ENCODE assay signal across 8 mouse cellular contexts in the genomic region with DNA sequence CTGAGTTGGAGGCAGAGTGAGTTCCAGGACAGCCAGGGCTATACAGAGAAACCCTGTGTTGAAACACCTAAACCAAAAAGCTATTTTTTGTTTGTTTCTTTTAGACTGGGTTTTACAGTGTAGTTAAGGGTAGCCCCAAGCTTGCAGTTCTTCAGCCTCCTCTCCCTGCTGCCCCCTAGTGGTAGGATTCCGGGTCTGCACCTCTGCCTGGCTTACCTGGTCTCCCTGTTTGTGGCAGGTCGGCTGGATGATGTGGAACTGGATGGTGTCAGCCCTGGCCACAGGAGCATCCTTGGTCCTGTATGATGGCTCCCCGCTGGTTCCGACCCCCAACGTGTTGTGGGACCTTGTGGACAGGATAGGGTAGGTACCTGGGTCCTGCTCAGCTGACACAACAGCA. TPM values are rescaled to one million over a fixed set of nuclear protein-coding genes. Genes with fewer than 3 reads are reported as not detected.
DNase-seq lines count a peak whose midpoint lies in the region; ATAC-seq and TF ChIP-seq lines count a peak whose summit lies in the region.

No protein-coding gene starts in this region.

- H3K27ac ChIP-seq in kidney, embryonic 14.5 days (ENCODE audit: low read depth, low read length) = no peak overlapping the region
- no peak overlapping the region for H3K27ac ChIP-seq in ES-E14 (ENCODE audit: insufficient read depth, low read depth, low read length, poor library complexity, severe bottlenecking)
- no peak overlapping the region for H3K27ac ChIP-seq in cerebellum, adult 2 months (ENCODE audit: insufficient read depth, low read length)
- no peak overlapping the region for H3K27ac ChIP-seq in intestine, embryonic 16.5 days (ENCODE audit: low read length)

- no peak for TF ChIP-seq POLR2A in cerebellum, adult 2 months (IDR thresholded peaks at IDR 0.05; ENCODE audit: borderline replicate concordance, insufficient read depth, low read length)

- DNase-seq in kidney, adult 8-10 months = peak; percentile 23 to 45
- peak; percentile 86 for DNase-seq in ES-E14 (ENCODE audit: low read depth, low spot score)
- peak; percentile 45 to 67 for DNase-seq in cerebellum, adult 2 months
- DNase-seq in mesoderm, embryonic 11.5 days (ENCODE audit: low read depth, low spot score) = peak; percentile 62
- peak; percentile 83 for DNase-seq in thymus, postnatal 4 days
- no peak for DNase-seq in left cerebral cortex, postnatal 4 days

- peaks cover 50% of the 10 kb centered on the region for H3K36me3 ChIP-seq in kidney, embryonic 14.5 days (ENCODE audit: control insufficient read depth, insufficient read depth, low read length)
- peaks cover 10% of the 10 kb centered on the region; the same call in 1 of the 2 replicates for H3K36me3 ChIP-seq in ES-E14 (ENCODE audit: control insufficient read depth, insufficient read depth, low read length, poor library complexity, severe bottlenecking)
- peaks cover 32% of the 10 kb centered on the region for H3K36me3 ChIP-seq in intestine, embryonic 16.5 days (ENCODE audit: control insufficient read depth, insufficient read depth, low read length)

- in situ Hi-C loops in ES-E14 (cut with MboI; ENCODE audit: low sequenced_read_pairs in 2 of 2, unreplicated experiment in 2 of 2) = no loop called here

- H3K4me2 ChIP-seq in kidney, embryonic 14.5 days (replicated peaks; ENCODE audit: low read depth, low read length) = no peak overlapping the region
- H3K4me2 ChIP-seq in intestine, embryonic 16.5 days (ENCODE audit: low read depth, low read length) = no peak overlapping the region

- intact Hi-C loops in left cerebral cortex, postnatal 4 days (cut with DNase I) = no loop called here

- H3K9ac ChIP-seq in kidney, embryonic 14.5 days (ENCODE audit: low read depth, low read length) = no peak overlapping the region
- H3K9ac ChIP-seq in ES-E14 (ENCODE audit: insufficient read depth, low read depth, low read length, poor library complexity, severe bottlenecking) = no peak overlapping the region
- H3K9ac ChIP-seq in intestine, embryonic 16.5 days (ENCODE audit: low read depth, low read length) = no peak overlapping the region

- peak; percentile 89 for TF ChIP-seq CTCF in cerebellum, adult 2 months (IDR thresholded peaks at IDR 0.05; ENCODE audit: borderline replicate concordance, insufficient read depth, low read depth, low read length)

- H3K4me1 ChIP-seq in kidney, embryonic 14.5 days (ENCODE audit: control insufficient read depth, insufficient read depth, low read length) = no peaks in the 10 kb centered on the region
- peaks cover 0 to 29% of the 10 kb centered on the region in 2 experiments; a peak in 2 of 4 replicates for H3K4me1 ChIP-seq in ES-E14 (ENCODE audit: control insufficient read depth in 2 of 2, insufficient read depth in 2 of 2, low read length in 2 of 2, poor library complexity in 1 of 2)
- no peaks in the 10 kb centered on the region for H3K4me1 ChIP-seq in cerebellum, adult 2 months (ENCODE audit: control insufficient read depth, insufficient read depth, low read length)
- no peaks in the 10 kb centered on the region for H3K4me1 ChIP-seq in intestine, embryonic 16.5 days (ENCODE audit: control insufficient read depth, insufficient read depth, low read length)

- ATAC-seq in kidney, embryonic 14.5 days (ENCODE audit: low FRiP score, low TSS enrichment) = no peak
- 0 out of 2 replicates have a peak, but pooled peaks have one; percentile 24 for ATAC-seq in intestine, embryonic 16.5 days

- H3K4me3 ChIP-seq in kidney, embryonic 14.5 days (ENCODE audit: low read length) = no peak overlapping the region
- H3K4me3 ChIP-seq in ES-E14 (ENCODE audit: insufficient read depth in 1 of 2, low read depth in 1 of 2, low read length in 2 of 2, poor library complexity in 1 of 2, severe bottlenecking in 1 of 2) = no peak overlapping the region
- H3K4me3 ChIP-seq in cerebellum, adult 2 months (replicated peaks; ENCODE audit: insufficient read depth, low read depth, low read length) = no peak overlapping the region
- H3K4me3 ChIP-seq in intestine, embryonic 16.5 days (ENCODE audit: low read length) = no peak overlapping the region

- WGBS in kidney, embryonic 14.5 days = 56% methylated on average over 5 of the region's 5 CpGs
- 47% methylated on average over 5 of the region's 5 CpGs for WGBS in cerebellum, adult 2 months
- WGBS in intestine, embryonic 16.5 days = 46% methylated on average over 5 of the region's 5 CpGs

- H3K9me3 ChIP-seq in kidney, embryonic 14.5 days (ENCODE audit: control insufficient read depth, low read length) = no peaks in the 10 kb centered on the region
- no peaks in the 10 kb centered on the region for H3K9me3 ChIP-seq in ES-E14 (ENCODE audit: control insufficient read depth, insufficient read depth, low read depth, low read length)
- H3K9me3 ChIP-seq in intestine, embryonic 16.5 days (ENCODE audit: control insufficient read depth, low read length) = no peaks in the 10 kb centered on the region

- H3K27me3 ChIP-seq in kidney, embryonic 14.5 days (ENCODE audit: control insufficient read depth, insufficient read depth, low read length) = no peaks in the 10 kb centered on the region
- H3K27me3 ChIP-seq in cerebellum, adult 2 months (ENCODE audit: control insufficient read depth, insufficient read depth, low read length) = no peaks in the 10 kb centered on the region
- no peaks in the 10 kb centered on the region for H3K27me3 ChIP-seq in intestine, embryonic 16.5 days (replicated peaks; ENCODE audit: control insufficient read depth, insufficient read depth, low read length)

TF ChIP-seq in ES-E14, 5 proteins besides CTCF, POLR2A, EP300 and RAD21:
- TF ChIP-seq CHD2 (IDR thresholded peaks at IDR 0.05; ENCODE audit: low read depth, low read length) = no peak
- TF ChIP-seq ZC3H11A (IDR thresholded peaks at IDR 0.05; ENCODE audit: borderline replicate concordance, low read depth, low read length) = no peak
- no peak for TF ChIP-seq ZNF384 (IDR thresholded peaks at IDR 0.05; ENCODE audit: low read depth, low read length)
- TF ChIP-seq HCFC1 (IDR thresholded peaks at IDR 0.05; ENCODE audit: borderline replicate concordance, insufficient read depth, low read length) = no peak
- no peak for TF ChIP-seq MAFK (IDR thresholded peaks at IDR 0.05; ENCODE audit: insufficient read depth, low read depth, low read length)

RNA-seq across cellular contexts. Expression of gene Tmem132b, which starts 22.0 kb away (rescaled TPM):
- polyA plus RNA-seq in kidney, embryonic 14.5 days (2014; fragmentation: Nextera tagmentation; extraction: Ambion mirVana) = 0.24 and 0.46 TPM in 2 replicates
- total RNA-seq in ES-E14 (2012; rRNA removed) = 0.13 and 0.48 TPM in 2 replicates
- 4.7 and 5.9 TPM in 2 replicates for polyA plus RNA-seq in cerebellum, adult 2 months (2012; rRNA removed)
- 0.11 and 0.16 TPM in 2 replicates for polyA plus RNA-seq in intestine, embryonic 16.5 days (2015; fragmentation: Nextera tagmentation; extraction: Ambion mirVana)
- 10 to 100 TPM; 62.9 to 66.4 TPM for total RNA-seq in left cerebral cortex, postnatal 4 days (2021)

RNA-seq across cellular contexts. Expression of gene Aacs, which starts 33.9 kb away (rescaled TPM):
- polyA plus RNA-seq in kidney, embryonic 14.5 days (2014; fragmentation: Nextera tagmentation; extraction: Ambion mirVana) = 21.0 and 36.6 TPM in 2 replicates
- 16.5 and 20.6 TPM in 2 replicates for total RNA-seq in ES-E14 (2012; rRNA removed)
- 47.4 and 48.5 TPM in 2 replicates for polyA plus RNA-seq in cerebellum, adult 2 months (2012; rRNA removed)
- polyA plus RNA-seq in intestine, embryonic 16.5 days (2015; fragmentation: Nextera tagmentation; extraction: Ambion mirVana) = 81.3 and 83.5 TPM in 2 replicates
- 100 to 1,000 TPM; 112 to 116 TPM for total RNA-seq in left cerebral cortex, postnatal 4 days (2021)
